Mouse (Mus musculus) monocyte, adult 2 months (primary cell): ENCODE measurements at regions not wholly inside any gene's neighbourhood (a gene's known extent, or its start where the extent isn't known, plus 50 kb on each side); places are given as distances from the start of the nearest gene placed in this dataset.

Source experiments
- DNase-seq, 2 experiments: peaks; one replicate each; pipeline ENCODE4 v3.0.0; 2022; ENCODE audit warnings: low spot score in 2 of 2, low read depth in 1 of 2

GRCm38 (mm10) chr10:25032625-25033024, 105.3 kb upstream of the Arg1 start:
- no peak for DNase-seq

- DNase-seq = no peak
Measured at GRCm38 (mm10) chr10:25029387-25029915, 102.2 kb upstream of the Arg1 start.

GRCm38 (mm10) chr10:25023601-25024157, 96.4 kb upstream of the Arg1 start:
- DNase-seq = no peak

GRCm38 (mm10) chr10:25023044-25023540, 95.8 kb upstream of the Arg1 start:
- DNase-seq = no peak

- no peak for DNase-seq
Measured at GRCm38 (mm10) chr10:25018946-25019345, 91.7 kb upstream of the Arg1 start.

- DNase-seq = no peak
Measured at GRCm38 (mm10) chr10:25017843-25018242, 90.6 kb upstream of the Arg1 start.

GRCm38 (mm10) chr10:25016110-25016509, 88.8 kb upstream of the Arg1 start:
- DNase-seq = no peak

- no peak for DNase-seq
Measured at GRCm38 (mm10) chr10:25012129-25012528, 84.8 kb upstream of the Arg1 start.

GRCm38 (mm10) chr10:25001299-25001698, 74.0 kb upstream of the Arg1 start:
- no peak for DNase-seq

- no peak for DNase-seq
Measured at GRCm38 (mm10) chr10:25000231-25001222, 73.2 kb upstream of the Arg1 start.

GRCm38 (mm10) chr10:24999807-25000206, 72.5 kb upstream of the Arg1 start:
- DNase-seq = no peak

- no peak for DNase-seq
Measured at GRCm38 (mm10) chr10:24997661-24998060, 70.4 kb upstream of the Arg1 start.

GRCm38 (mm10) chr10:24995751-24996150, 68.5 kb upstream of the Arg1 start:
- no peak for DNase-seq

GRCm38 (mm10) chr10:24989965-24990653, 62.8 kb upstream of the Arg1 start:
- DNase-seq = no peak

GRCm38 (mm10) chr10:24984801-24985200, 57.5 kb upstream of the Arg1 start:
- no peak for DNase-seq

- no peak for DNase-seq
Measured at GRCm38 (mm10) chr10:24981763-24982162, 54.5 kb upstream of the Arg1 start.
